Mouse (Mus musculus) ES-E14 (cell line): Measurements from ENCODE around the gene Klhl32.

ENCODE experiments used
- CHD2 ChIP-seq: IDR thresholded peaks from 2 replicates; pipeline ENCODE4 v1.6.1; 2014; ENCODE audit warnings: mild to moderate bottlenecking, low read depth, low read length, inconsistent platforms
- MAFK ChIP-seq: IDR thresholded peaks from 2 replicates; pipeline ENCODE4 v1.6.1; 2014; ENCODE audit warnings: mild to moderate bottlenecking, low read depth, low read length, inconsistent platforms; ENCODE audit not compliant: insufficient read depth

DNA sequence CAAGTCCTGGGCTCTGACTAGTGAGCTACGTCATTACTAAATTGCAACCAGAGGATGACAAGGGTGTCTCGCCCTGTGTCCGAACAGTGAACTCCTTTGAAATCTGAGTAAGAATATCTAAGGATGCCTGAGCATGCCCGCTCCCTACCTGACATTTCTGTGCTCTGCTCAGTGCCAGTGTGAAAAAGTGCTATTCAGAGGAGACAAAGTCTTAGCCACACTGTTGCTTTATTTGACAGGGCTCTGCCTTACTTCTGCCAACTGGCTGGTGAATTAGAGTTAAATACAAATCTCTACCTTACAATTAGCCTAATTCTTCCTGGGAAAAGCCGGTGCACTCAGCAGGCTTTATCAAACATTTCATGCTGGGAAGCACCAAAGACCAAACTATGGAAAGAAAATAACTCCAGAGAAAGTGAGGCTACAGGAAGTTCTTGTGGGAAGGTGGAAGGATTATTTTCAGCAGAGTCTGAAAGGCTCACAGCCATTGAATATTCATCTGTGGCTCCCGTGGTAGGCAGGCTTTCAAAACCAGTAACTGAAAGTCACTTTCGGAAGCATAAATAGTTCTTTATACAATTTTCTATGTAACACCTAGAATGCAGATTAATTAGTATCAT, 57.1 kb downstream of the Klhl32 start:
- TF ChIP-seq MAFK (no peak), CHD2 (no peak)
